Mouse (Mus musculus): ENCODE data around the gene Cdc42bpb. TPM values are rescaled to one million over a fixed set of nuclear protein-coding genes. Genes with fewer than 3 reads are reported as not detected.

Cdc42bpb gene
- polyA plus RNA-seq, 1 experiment, result 78.4 TPM

GRCm38 (mm10) chr12:111283573-111283972, 93.9 kb downstream of the Cdc42bpb start:
- no peaks in the 10 kb centered on the region for H3K4me1 ChIP-seq (ENCODE audit: control insufficient read depth, insufficient read depth, insufficient read length)
- WGBS, result 91% methylated on average over 4 of the region's 4 CpGs
- no peaks in the 10 kb centered on the region for H3K27me3 ChIP-seq (ENCODE audit: control insufficient read depth, insufficient read depth, low read length)
- no peak overlapping the region for H3K4me3 ChIP-seq (ENCODE audit: extremely low read depth, insufficient read depth, insufficient read length)
- DNase-seq (ENCODE audit: low read depth in 1 of 2, low spot score in 2 of 2), result no peak
- TF ChIP-seq CTCF (IDR thresholded peaks at IDR 0.05; ENCODE audit: extremely low read depth, insufficient read depth, insufficient read length, insufficient replicate concordance), result no peak
- TF ChIP-seq POLR2A (IDR thresholded peaks at IDR 0.05; ENCODE audit: low read depth, low read length), result no peak
- H3K36me3 ChIP-seq (ENCODE audit: control insufficient read depth, insufficient read depth, low read length), result no peaks in the 10 kb centered on the region
- H3K27ac ChIP-seq (ENCODE audit: insufficient read depth, low read length), result no peak overlapping the region

GRCm38 (mm10) chr12:111276371-111276770, 101.1 kb downstream of the Cdc42bpb start:
- no peak for DNase-seq (ENCODE audit: low read depth in 1 of 2, low spot score in 2 of 2)
- no peak overlapping the region for H3K4me3 ChIP-seq (ENCODE audit: extremely low read depth, insufficient read depth, insufficient read length)

GRCm38 (mm10) chr12:111275150-111275841, 102.2 kb downstream of the Cdc42bpb start:
- DNase-seq (ENCODE audit: low read depth in 1 of 2, low spot score in 2 of 2), result no peak
- Histone ChIP-seq H3K36me3 (ENCODE audit: control insufficient read depth, insufficient read depth, low read length) (no peaks in the 10 kb centered on the region), H3K27ac (ENCODE audit: insufficient read depth, low read length) (no peak overlapping the region), H3K27me3 (ENCODE audit: control insufficient read depth, insufficient read depth, low read length) (peaks cover 34% of the 10 kb centered on the region), H3K4me1 (ENCODE audit: control insufficient read depth, insufficient read depth, insufficient read length) (peaks cover 15% of the 10 kb centered on the region), H3K4me3 (ENCODE audit: extremely low read depth, insufficient read depth, insufficient read length) (no peak overlapping the region; the same call in 1 of the 2 replicates)
- TF ChIP-seq POLR2A (IDR thresholded peaks at IDR 0.05; ENCODE audit: low read depth, low read length) (no peak), CTCF (IDR thresholded peaks at IDR 0.05; ENCODE audit: extremely low read depth, insufficient read depth, insufficient read length, insufficient replicate concordance) (no peak)
- 2% methylated on average over 58 of the region's 58 CpGs for WGBS

More at GRCm38 (mm10) chr12:111276371-111276770, 101.1 kb downstream of the Cdc42bpb start:
- Histone ChIP-seq H3K36me3 (ENCODE audit: control insufficient read depth, insufficient read depth, low read length) (no peaks in the 10 kb centered on the region), H3K4me1 (ENCODE audit: control insufficient read depth, insufficient read depth, insufficient read length) (peaks cover 15% of the 10 kb centered on the region), H3K27me3 (ENCODE audit: control insufficient read depth, insufficient read depth, low read length) (peaks cover 29% of the 10 kb centered on the region), H3K27ac (ENCODE audit: insufficient read depth, low read length) (no peak overlapping the region)
- TF ChIP-seq CTCF (IDR thresholded peaks at IDR 0.05; ENCODE audit: extremely low read depth, insufficient read depth, insufficient read length, insufficient replicate concordance), result no peak
- WGBS, result 71% methylated on average over 6 of the region's 6 CpGs

- Histone ChIP-seq H3K4me1 (ENCODE audit: control insufficient read depth, insufficient read depth, insufficient read length) (peaks cover 15% of the 10 kb centered on the region), H3K36me3 (ENCODE audit: control insufficient read depth, insufficient read depth, low read length) (no peaks in the 10 kb centered on the region), H3K27me3 (ENCODE audit: control insufficient read depth, insufficient read depth, low read length) (peaks cover 34% of the 10 kb centered on the region), H3K4me3 (ENCODE audit: extremely low read depth, insufficient read depth, insufficient read length) (no peak overlapping the region), H3K27ac (ENCODE audit: insufficient read depth, low read length) (no peak overlapping the region)
- TF ChIP-seq POLR2A (IDR thresholded peaks at IDR 0.05; ENCODE audit: low read depth, low read length) (no peak), CTCF (IDR thresholded peaks at IDR 0.05; ENCODE audit: extremely low read depth, insufficient read depth, insufficient read length, insufficient replicate concordance) (no peak)
- WGBS, result 4% methylated on average over 80 of the region's 80 CpGs
- no peak for DNase-seq (ENCODE audit: low read depth in 1 of 2, low spot score in 2 of 2)
These were observed 102.9 kb downstream of the Cdc42bpb start for GRCm38 (mm10) chr12:111274447-111275149.

GRCm38 (mm10) chr12:111274006-111274405, 103.5 kb downstream of the Cdc42bpb start:
- peaks cover 34% of the 10 kb centered on the region for H3K27me3 ChIP-seq (ENCODE audit: control insufficient read depth, insufficient read depth, low read length)
- H3K4me3 ChIP-seq (ENCODE audit: extremely low read depth, insufficient read depth, insufficient read length), result no peak overlapping the region
- peaks cover 15% of the 10 kb centered on the region for H3K4me1 ChIP-seq (ENCODE audit: control insufficient read depth, insufficient read depth, insufficient read length)
- WGBS, result 8% methylated on average over 28 of the region's 28 CpGs
- TF ChIP-seq CTCF (IDR thresholded peaks at IDR 0.05; ENCODE audit: extremely low read depth, insufficient read depth, insufficient read length, insufficient replicate concordance) (no peak), POLR2A (IDR thresholded peaks at IDR 0.05; ENCODE audit: low read depth, low read length) (no peak)
- no peak for DNase-seq (ENCODE audit: low read depth in 1 of 2, low spot score in 2 of 2)
- H3K36me3 ChIP-seq (ENCODE audit: control insufficient read depth, insufficient read depth, low read length), result no peaks in the 10 kb centered on the region
- H3K27ac ChIP-seq (ENCODE audit: insufficient read depth, low read length), result no peak overlapping the region

GRCm38 (mm10) chr12:111272420-111272819, 105.1 kb downstream of the Cdc42bpb start:
- H3K27me3 ChIP-seq (ENCODE audit: control insufficient read depth, insufficient read depth, low read length), result peaks cover 34% of the 10 kb centered on the region
- WGBS, result 23% methylated on average over 12 of the region's 12 CpGs
- H3K27ac ChIP-seq (ENCODE audit: insufficient read depth, low read length), result no peak overlapping the region
- peaks cover under 1% of the 10 kb centered on the region; the same call in 1 of the 2 replicates for H3K36me3 ChIP-seq (ENCODE audit: control insufficient read depth, insufficient read depth, low read length)
- peaks cover 15% of the 10 kb centered on the region for H3K4me1 ChIP-seq (ENCODE audit: control insufficient read depth, insufficient read depth, insufficient read length)
- DNase-seq (ENCODE audit: low read depth in 1 of 2, low spot score in 2 of 2), result peak; percentile 7 to 54
- no peak overlapping the region for H3K4me3 ChIP-seq (ENCODE audit: extremely low read depth, insufficient read depth, insufficient read length)
- no peak for TF ChIP-seq POLR2A (IDR thresholded peaks at IDR 0.05; ENCODE audit: low read depth, low read length)
- peak; percentile 82; the same call in 1 of the 2 replicates for TF ChIP-seq CTCF (IDR thresholded peaks at IDR 0.05; ENCODE audit: extremely low read depth, insufficient read depth, insufficient read length, insufficient replicate concordance)

Measured in spleen, adult 2 months (tissue).